Mouse (Mus musculus) adrenal gland, adult (tissue): ENCODE results near the gene 1700016H13Rik.

Experiments
- DNase-seq, 2 experiments: peaks; one replicate each; pipeline ENCODE4 v3.0.0; 2022 to 2023; ENCODE audit warnings: low spot score in 1 of 2; ENCODE audit not compliant: inconsistent age in 2 of 2

The 1700016H13Rik gene

DNA sequence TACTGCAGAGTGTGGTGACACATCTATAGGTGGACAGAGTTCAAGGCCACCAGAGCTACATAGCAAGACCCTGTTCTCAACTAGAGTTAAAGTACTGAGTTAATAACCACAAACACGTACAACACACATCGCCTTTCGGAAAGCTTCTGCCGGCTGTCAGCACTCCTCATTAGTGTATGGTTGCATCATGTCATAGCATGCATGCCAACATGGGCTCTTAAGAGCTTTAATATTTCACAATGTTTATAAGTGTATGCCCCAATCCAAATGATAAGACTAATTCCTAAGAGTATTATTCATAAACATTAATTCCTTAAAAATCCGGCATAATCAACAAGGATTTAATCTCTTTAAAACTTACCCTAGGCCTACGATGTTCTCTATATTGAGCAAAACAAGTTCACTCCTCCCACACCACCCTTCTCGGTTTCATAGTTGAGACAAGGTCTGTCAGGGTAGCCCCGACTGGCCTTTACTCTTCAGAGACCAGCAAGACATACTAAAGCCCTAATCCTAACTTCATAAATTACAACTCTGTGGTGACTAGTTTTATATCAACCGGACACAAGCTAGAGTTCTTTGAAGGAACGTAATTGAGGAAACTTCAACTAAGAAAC lies 44.8 kb downstream of the 1700016H13Rik start:
- no peak for DNase-seq

DNA sequence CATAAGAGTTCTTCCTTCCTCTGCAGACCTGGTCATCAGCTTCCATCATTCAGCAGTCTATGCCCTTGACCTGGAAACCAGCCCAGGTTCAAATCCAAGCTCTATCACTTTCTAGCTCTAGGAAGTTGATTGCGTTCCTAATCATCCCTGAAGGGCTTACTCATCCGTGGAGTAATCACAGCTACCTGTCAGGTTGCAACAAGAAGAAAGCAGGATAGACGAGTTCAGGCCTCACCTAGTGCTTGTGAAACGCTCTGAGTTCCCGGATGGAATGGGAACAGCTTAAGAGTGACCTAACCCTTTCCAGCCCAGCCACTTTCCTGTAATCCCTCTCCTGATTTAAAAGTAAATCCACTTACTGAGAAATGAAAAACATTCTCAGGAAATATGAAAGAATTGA lies 45.7 kb downstream of the 1700016H13Rik start:
- DNase-seq = no peak

DNA sequence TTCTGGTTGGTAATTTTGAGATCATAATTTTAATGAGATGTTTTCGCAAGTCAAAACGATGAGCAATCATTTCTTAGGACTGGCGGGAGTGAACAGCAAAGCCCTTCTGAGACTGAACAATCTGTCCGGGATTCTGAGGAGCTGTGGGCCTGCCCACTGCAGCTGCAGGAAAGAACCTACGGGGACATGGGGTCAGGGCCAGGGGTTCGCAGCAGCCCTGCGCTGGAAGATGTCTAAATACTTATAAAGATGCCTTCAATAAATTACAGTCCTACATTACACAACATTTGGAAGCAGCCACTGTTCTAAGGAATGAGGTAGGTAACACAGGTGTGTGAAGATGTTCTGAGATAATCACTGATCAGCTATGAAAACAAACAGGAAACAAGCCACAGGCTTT lies 50.1 kb downstream of the 1700016H13Rik start:
- DNase-seq = no peak

DNA sequence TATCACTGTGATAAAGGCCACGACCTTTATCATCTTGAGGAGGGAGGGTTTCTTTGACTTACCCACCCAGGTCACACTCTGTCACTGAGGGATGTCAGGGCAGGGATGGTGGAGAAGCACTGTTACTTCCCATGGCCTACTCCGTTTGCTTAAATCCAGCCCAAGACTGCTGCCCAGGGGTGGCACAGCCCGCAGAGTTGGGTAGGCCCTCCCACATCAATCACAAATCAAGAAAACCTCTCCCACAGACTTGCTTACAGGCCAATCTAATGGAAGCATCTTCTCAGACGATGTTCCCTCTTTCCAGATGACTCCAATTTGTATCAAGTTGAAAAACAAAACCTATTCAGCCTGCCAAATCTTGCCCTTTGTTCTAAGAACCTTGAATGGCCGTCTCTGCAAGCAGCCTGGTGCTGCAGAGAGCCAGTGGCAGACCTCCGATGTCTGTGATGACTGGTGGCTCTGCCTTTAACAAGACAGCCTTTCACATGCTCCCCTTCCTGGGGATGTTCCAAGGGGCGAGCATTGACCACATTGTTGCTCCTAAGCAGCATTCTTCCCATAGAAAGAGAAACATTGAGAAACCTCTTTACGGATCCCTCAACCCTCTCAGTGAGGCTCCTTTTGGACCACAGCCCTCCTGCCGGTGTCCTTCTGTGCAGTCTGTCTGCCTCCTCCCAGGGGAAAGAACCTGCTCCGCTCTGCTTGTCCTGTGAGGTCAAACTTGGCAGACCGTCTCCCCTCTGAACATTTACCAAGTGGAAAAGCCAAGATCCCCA lies 52.5 kb downstream of the 1700016H13Rik start:
- DNase-seq = no peak

DNA sequence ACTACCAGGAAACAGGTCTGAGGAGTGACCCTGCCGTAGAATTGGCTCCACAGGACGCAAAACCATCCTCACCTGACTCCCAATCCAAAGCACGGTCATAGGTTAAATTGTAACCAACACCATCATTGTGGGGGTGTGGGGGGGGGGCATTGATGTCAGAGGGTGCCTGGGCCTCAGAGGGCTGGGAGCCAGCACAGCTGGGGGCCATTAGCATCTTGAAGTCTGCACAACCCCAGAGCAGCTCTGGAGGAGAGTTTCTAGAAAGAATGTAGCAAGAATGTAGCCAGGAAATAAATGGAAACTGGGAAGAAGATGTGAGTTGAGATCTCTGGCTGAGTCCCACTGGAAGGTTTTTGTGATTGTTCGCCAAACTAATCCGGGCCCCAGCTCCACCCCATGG lies 56.9 kb downstream of the 1700016H13Rik start:
- DNase-seq = no peak

DNA sequence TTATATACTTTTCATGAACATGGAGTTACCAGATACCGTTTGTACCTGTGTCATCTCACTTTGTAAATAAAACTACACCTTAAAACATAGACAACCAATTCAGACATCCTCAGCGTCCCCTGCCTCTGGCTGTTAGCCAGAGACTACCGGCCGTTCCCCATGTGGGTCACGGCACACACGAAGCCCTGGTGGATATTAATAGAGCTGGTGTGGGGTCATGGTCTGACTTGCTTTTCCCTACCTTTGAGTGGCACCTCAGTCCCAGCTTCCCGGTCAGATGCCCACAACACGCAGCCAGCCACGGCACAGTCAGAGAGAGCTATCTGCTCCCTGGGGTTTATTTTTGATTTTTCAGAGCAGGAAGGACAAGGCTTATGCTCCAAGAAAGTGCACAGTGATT lies 57.5 kb downstream of the 1700016H13Rik start:
- DNase-seq = no peak
